Mouse (Mus musculus) left cerebral cortex, adult 11 months (tissue): ENCODE measurements at regions not wholly inside any gene's neighbourhood (a gene's known extent, or its start where the extent isn't known, plus 50 kb on each side); places are given as distances from the start of the nearest gene placed in this dataset.

Source experiments
- DNase-seq: peaks from one replicate; pipeline ENCODE4 v3.0.0; 2022; ENCODE audit warnings: low spot score

GRCm38 (mm10) chr14:40758441-40758840, 134.6 kb downstream of the Sh2d4b start:
- no peak for DNase-seq

- no peak for DNase-seq
These were observed 152.5 kb downstream of the Sh2d4b start for GRCm38 (mm10) chr14:40740541-40740940.

GRCm38 (mm10) chr14:40731861-40732260, 161.2 kb downstream of the Sh2d4b start:
- DNase-seq, result peak; percentile 3

- DNase-seq, result no peak
These were observed 184.0 kb downstream of the Sh2d4b start for GRCm38 (mm10) chr14:40708981-40709531.

GRCm38 (mm10) chr14:40707419-40707818, 185.6 kb downstream of the Sh2d4b start:
- no peak for DNase-seq

- no peak for DNase-seq
These were observed 189.6 kb downstream of the Sh2d4b start for GRCm38 (mm10) chr14:40703451-40703850.

GRCm38 (mm10) chr14:40681711-40682110, 211.4 kb downstream of the Sh2d4b start:
- no peak for DNase-seq

- DNase-seq, result no peak
These were observed 239.5 kb downstream of the Sh2d4b start for GRCm38 (mm10) chr14:40653558-40653957.
